Mouse (Mus musculus) left cerebral cortex, adult 2 months (tissue): ENCODE results near the gene Atp6v0d1. TPM values are rescaled to one million over a fixed set of nuclear protein-coding genes. Genes with fewer than 3 reads are reported as not detected.

Source experiments
- DNase-seq, 2 experiments: peaks; one replicate each; pipeline ENCODE4 v3.0.0; 2021 to 2022; ENCODE audit warnings: low spot score in 2 of 2, mixed read lengths in 1 of 2; ENCODE audit errors: extremely low spot score in 1 of 2
- H3K27ac ChIP-seq: fragments of 200-600 bp; 2 replicates; pipeline ENCODE4 v1.8.1; 2022
- H3K4me3 ChIP-seq: fragments of 200-600 bp; 2 replicates; pipeline ENCODE4 v1.8.1; 2022
- CTCF ChIP-seq: fragments of 200-600 bp; IDR thresholded peaks from 2 replicates; pipeline ENCODE4 v1.8.1; 2022; ENCODE audit warnings: antibody characterized with exemption, mild to moderate bottlenecking, moderate library complexity
- intact Hi-C: fragments of 180-260 bp; cut with DNase I; formaldehyde crosslinking; loops from one replicate; pipeline ENCODE4 v1.15.1; 2025
- long read RNA-seq, 2 experiments: library from polyadenylated mRNA; stranded (forward); transcript quantifications; one replicate each; pipeline ENCODE4 v2.0.0; 2021; ENCODE audit warnings: borderline mapping rate in 2 of 2
- total RNA-seq, 2 experiments: library from RNA; stranded (reverse); gene quantifications; 2 replicates each; pipeline ENCODE4 v1.2.3; 2021

Atp6v0d1 gene
- total RNA-seq = 100 to 1,000 TPM; 288 to 319 TPM
- long read RNA-seq, experiment 1, transcript Atp6v0d1-201 (8 exons, 1,629 nt) = major isoform, 185 of 197 reads
- long read RNA-seq, experiment 1, partial matches to known transcripts = 8 of 197 reads
- long read RNA-seq, experiment 1, other reads (novel, unspliced or antisense) = 4 of 197 reads
- long read RNA-seq, experiment 2, transcript Atp6v0d1-201 (8 exons, 1,629 nt) = major isoform, 123 of 130 reads
- long read RNA-seq, experiment 2, partial matches to known transcripts = 3 of 130 reads
- long read RNA-seq, experiment 2, other reads (novel, unspliced or antisense) = 4 of 130 reads

- TF ChIP-seq CTCF = peak; percentile 87
- intact Hi-C loops = loop anchor here (1.0 to 5.0 kb wide), 4 partner anchors 28 to 121 kb away; partner anchors contain the start of genes Agrp, Carmil2, Ctcf and Ripor1
- peak; percentile 98 to 100 for DNase-seq
- peak within 1 kb of the TSS; percentile 99 for H3K4me3 ChIP-seq
- H3K27ac ChIP-seq = peak within 1 kb of the TSS; percentile 91
These were observed at the start of gene Atp6v0d1 for GRCm38 (mm10) chr8:105565952-105566702. Gene Atp6v0d1 (minus strand): TSS chr8:105566047.

- TF ChIP-seq CTCF = no peak
- DNase-seq = no peak
- peak overlapping the region; percentile 30 for H3K4me3 ChIP-seq
- intact Hi-C loops = no loop called here
- H3K27ac ChIP-seq = peak overlapping the region; percentile 67
These were observed 48.1 kb upstream of the Atp6v0d1 start for GRCm38 (mm10) chr8:105613830-105614511.

GRCm38 (mm10) chr8:105613037-105613436, 47.2 kb upstream of the Atp6v0d1 start:
- peak in 1 of 2 experiments; percentile 29 for DNase-seq
- TF ChIP-seq CTCF = no peak
- peak overlapping the region; percentile 56; the same call in 1 of the 2 replicates for H3K27ac ChIP-seq
- intact Hi-C loops = no loop called here
- peak overlapping the region; percentile 30 for H3K4me3 ChIP-seq

GRCm38 (mm10) chr8:105611836-105612235, 46.0 kb upstream of the Atp6v0d1 start:
- intact Hi-C loops = no loop called here
- peak overlapping the region; percentile 56 for H3K27ac ChIP-seq
- peak in 1 of 2 experiments; percentile 34 for DNase-seq

GRCm38 (mm10) chr8:105609771-105610170, 43.9 kb upstream of the Atp6v0d1 start:
- Histone ChIP-seq H3K4me3 (no peak overlapping the region), H3K27ac (no peak overlapping the region; the same call in 1 of the 2 replicates)
- DNase-seq = no peak
- no peak for TF ChIP-seq CTCF
- intact Hi-C loops = no loop called here

More at GRCm38 (mm10) chr8:105611836-105612235, 46.0 kb upstream of the Atp6v0d1 start:
- H3K4me3 ChIP-seq = no peak overlapping the region
- no peak for TF ChIP-seq CTCF

- H3K27ac ChIP-seq = peak overlapping the region; percentile 19; the same call in 1 of the 2 replicates
- H3K4me3 ChIP-seq = no peak overlapping the region
- no peak for TF ChIP-seq CTCF
- DNase-seq = no peak
- intact Hi-C loops = no loop called here
These were observed 43.5 kb upstream of the Atp6v0d1 start for GRCm38 (mm10) chr8:105609355-105609754.

DNA sequence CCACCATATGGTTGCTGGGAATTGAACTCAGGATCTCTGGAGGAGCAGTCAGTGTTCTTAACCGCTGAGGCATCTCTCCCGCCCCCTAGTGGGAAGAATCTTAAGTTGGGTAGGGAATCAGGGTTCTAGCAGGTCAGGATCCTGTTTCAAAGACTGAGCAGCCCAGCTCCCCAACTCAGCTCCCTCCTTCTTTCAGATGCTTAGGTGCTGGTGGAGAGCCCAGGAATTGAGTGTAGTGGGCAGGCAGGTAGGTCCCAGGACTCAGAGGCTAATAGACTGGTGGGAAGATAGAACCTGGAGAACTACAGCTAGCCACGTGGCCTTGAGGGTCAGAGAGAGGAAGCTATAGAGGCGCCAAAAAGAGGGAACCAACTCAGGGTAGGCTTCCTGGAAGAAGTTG, 41.8 kb upstream of the Atp6v0d1 start:
- peak; percentile 57 for TF ChIP-seq CTCF
- H3K4me3 ChIP-seq = peak overlapping the region; percentile 91; the same call in 1 of the 2 replicates
- DNase-seq = peak in 1 of 2 experiments; percentile 28
- peak overlapping the region; percentile 93; the same call in 1 of the 2 replicates for H3K27ac ChIP-seq
- intact Hi-C loops = loop anchor here (2.0 kb wide), 2 partner anchors 15 to 29 kb away; partner anchors contain the start of genes Agrp and Ctcf

GRCm38 (mm10) chr8:105607062-105607461, 41.2 kb upstream of the Atp6v0d1 start:
- Histone ChIP-seq H3K27ac (peak overlapping the region; percentile 93), H3K4me3 (peak overlapping the region; percentile 91)
- DNase-seq = no peak
- no peak for TF ChIP-seq CTCF
- intact Hi-C loops = loop anchor here (2.0 kb wide), 2 partner anchors 16 to 30 kb away; partner anchors contain the start of genes Agrp and Ctcf

DNA sequence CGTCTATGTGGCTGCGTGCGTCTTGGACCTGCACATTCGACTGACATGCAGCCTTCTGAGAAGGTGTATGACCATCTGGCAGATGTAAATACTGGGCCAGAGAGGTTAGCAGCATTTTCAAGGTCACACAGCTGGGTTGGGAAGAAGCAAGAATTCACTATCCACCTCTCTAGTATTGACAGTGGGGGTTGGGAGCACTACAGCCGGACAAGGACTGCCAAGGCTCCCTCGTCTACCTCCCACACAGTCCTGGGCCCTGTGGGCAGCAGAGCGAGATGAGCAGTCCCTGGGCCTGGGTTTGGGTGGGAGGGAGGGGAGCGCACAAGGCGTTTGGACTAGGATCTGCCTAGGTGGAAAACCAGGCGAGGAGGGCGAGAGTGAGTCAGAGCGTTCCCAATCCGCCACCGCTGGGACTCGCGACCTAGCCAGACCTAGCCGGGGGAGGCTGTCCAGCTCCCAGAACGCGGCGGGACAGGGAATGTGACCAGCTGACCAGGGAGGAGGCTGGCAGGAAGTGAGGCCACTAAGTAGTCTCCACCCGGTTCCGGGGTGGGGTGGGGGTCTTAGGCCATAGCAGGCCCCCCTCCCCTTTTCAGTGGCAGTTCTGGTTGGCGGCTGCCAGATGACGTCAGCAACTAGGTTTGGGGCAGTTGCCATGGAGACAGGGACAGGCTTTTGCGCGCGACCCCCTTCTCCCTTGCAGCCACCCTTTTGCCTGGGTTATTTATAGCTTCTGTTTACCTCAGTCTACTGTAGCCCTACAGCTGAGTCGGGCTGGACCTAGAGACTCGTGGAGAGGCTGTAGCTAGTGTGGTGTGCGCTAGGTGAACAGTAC, 40.6 kb upstream of the Atp6v0d1 start:
- Histone ChIP-seq H3K27ac (peak overlapping the region; percentile 93), H3K4me3 (peak overlapping the region; percentile 91)
- intact Hi-C loops = loop anchor here (2.0 kb wide), 2 partner anchors 16 to 30 kb away; partner anchors contain the start of genes Agrp and Ctcf
- DNase-seq = peak; percentile 77 to 84
- no peak for TF ChIP-seq CTCF

GRCm38 (mm10) chr8:105605491-105606188, 39.8 kb upstream of the Atp6v0d1 start:
- Histone ChIP-seq H3K27ac (peak overlapping the region; percentile 93), H3K4me3 (peak overlapping the region; percentile 91)
- TF ChIP-seq CTCF = no peak
- intact Hi-C loops = loop anchor here (2.0 kb wide), 3 partner anchors 17 to 39 kb away; partner anchors contain the start of genes Agrp, Atp6v0d1 and Ctcf
- peak; percentile 50 to 55 for DNase-seq
